Mouse (Mus musculus) liver, adult 2 months (tissue): Measurements from ENCODE around the gene Sec16b. TPM values are rescaled to one million over a fixed set of nuclear protein-coding genes. Genes with fewer than 3 reads are reported as not detected.

Source experiments
- DNase-seq: peaks from one replicate; pipeline ENCODE4 v3.0.0-alpha.2; 2011; ENCODE audit warnings: low read depth, low spot score; ENCODE audit errors: extremely low read depth
- H3K27ac ChIP-seq: fragments of 200-500 bp; replicated peaks from 2 replicates; pipeline ENCODE4 v1.5.1; 2012; ENCODE audit warnings: low read depth, mild to moderate bottlenecking, control low read depth, inconsistent platforms, low read length; ENCODE audit not compliant: insufficient read depth
- H3K27me3 ChIP-seq: fragments of 200-500 bp; 2 replicates; pipeline ENCODE4 v1.6.1; 2012; ENCODE audit warnings: mild to moderate bottlenecking, moderate library complexity, low read length, inconsistent platforms; ENCODE audit not compliant: control insufficient read depth, insufficient read depth
- H3K36me3 ChIP-seq: fragments of 200-500 bp; 2 replicates; pipeline ENCODE4 v1.6.1; 2012; ENCODE audit warnings: low read length, inconsistent platforms; ENCODE audit not compliant: control insufficient read depth, insufficient read depth
- H3K4me1 ChIP-seq: fragments of 200-500 bp; 2 replicates; pipeline ENCODE4 v1.6.1; 2011; ENCODE audit warnings: low read length; ENCODE audit not compliant: control insufficient read depth, insufficient read depth
- H3K4me3 ChIP-seq: fragments of 200-500 bp; 2 replicates; pipeline ENCODE4 v1.5.1; 2011; ENCODE audit warnings: low read depth, mild to moderate bottlenecking, control low read depth, low read length, moderate library complexity; ENCODE audit not compliant: insufficient read depth
- H3K79me2 ChIP-seq: fragments of 200-500 bp; 2 replicates; pipeline ENCODE4 v1.6.1; 2012; ENCODE audit warnings: inconsistent platforms, mild to moderate bottlenecking, low read length, moderate library complexity; ENCODE audit not compliant: control insufficient read depth, insufficient read depth
- H3K9ac ChIP-seq: fragments of 200-500 bp; 2 replicates; pipeline ENCODE4 v1.6.1; 2012; ENCODE audit warnings: low read depth, mild to moderate bottlenecking, control low read depth, inconsistent platforms, low read length
- CTCF ChIP-seq: fragments of 200-500 bp; IDR thresholded peaks from 2 replicates; pipeline ENCODE4 v1.5.1; 2011; ENCODE audit warnings: low read depth, low read length, control low read depth
- POLR2A ChIP-seq: fragments of 200-500 bp; IDR thresholded peaks from 2 replicates; pipeline ENCODE4 v1.6.1; 2011; ENCODE audit warnings: low read length, control low read depth; ENCODE audit not compliant: insufficient read depth; ENCODE audit errors: extremely low read depth
- WGBS: fragments of 180-500 bp; shearing (Covaris S2); methylation state at CpG from one replicate; pipeline ENCODE4 v1.1.7; 2018; 5-methylcytosine and 5-hydroxymethylcytosine counted together
- polyA plus RNA-seq: library from polyadenylated mRNA; depleted of rRNA; stranded (reverse); fragments of >200 nt; gene quantifications from 2 replicates; pipeline ENCODE4 v1.2.3, GENCODE M21; 2012
- total RNA-seq: library from RNA; depleted of rRNA; stranded (reverse); fragments of >200 nt; gene quantifications from 2 replicates; pipeline ENCODE4 v1.2.3, GENCODE M21; 2014

Sec16b gene
- total and polyA plus RNA-seq, 2 experiments, result 47.4 to 52.2 TPM

DNA sequence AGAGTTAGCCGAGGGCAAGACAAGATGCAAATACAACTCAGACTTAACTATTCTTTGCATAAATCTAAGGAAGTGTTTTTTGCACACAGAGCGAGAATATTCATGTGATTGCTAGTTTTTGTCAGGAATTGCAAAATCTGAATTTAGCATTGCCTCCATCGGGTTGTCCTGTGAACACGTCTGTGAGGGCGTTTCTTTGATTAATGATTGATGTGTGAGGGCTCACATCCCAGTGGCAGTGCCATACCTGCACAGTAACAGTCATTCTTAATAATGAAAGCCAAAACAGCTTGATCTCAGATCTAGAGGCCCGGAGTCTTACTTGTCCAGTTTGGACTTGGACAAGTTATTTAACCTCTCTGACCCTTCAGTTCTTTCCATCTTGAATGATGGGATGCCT is 3.5 kb upstream of the Sec16b start:
- peaks cover 4% of the 10 kb centered on the region; the same call in 1 of the 2 replicates for H3K4me1 ChIP-seq
- DNase-seq, result peak; percentile 91
- no peaks in the 10 kb centered on the region for H3K27me3 ChIP-seq
- no peaks in the 10 kb centered on the region; the same call in 1 of the 2 replicates for H3K79me2 ChIP-seq
- H3K4me3 ChIP-seq, result no peak overlapping the region
- TF ChIP-seq POLR2A, result no peak
- no peak for TF ChIP-seq CTCF
- H3K9ac ChIP-seq, result no peak overlapping the region
- 23% methylated on average over 6 of the region's 6 CpGs for WGBS
- no peak overlapping the region for H3K27ac ChIP-seq
- no peaks in the 10 kb centered on the region for H3K36me3 ChIP-seq

- WGBS, result 26% methylated on average over 4 of the region's 4 CpGs
- Histone ChIP-seq H3K4me3 (no peak overlapping the region), H3K27ac (no peak overlapping the region), H3K36me3 (no peaks in the 10 kb centered on the region), H3K79me2 (no peaks in the 10 kb centered on the region), H3K4me1 (peaks cover 4% of the 10 kb centered on the region; the same call in 1 of the 2 replicates), H3K9ac (no peak overlapping the region), H3K27me3 (no peaks in the 10 kb centered on the region)
- peak; percentile 90 for DNase-seq
- TF ChIP-seq CTCF (no peak), POLR2A (no peak)
Observed at GRCm38 (mm10) chr1:157506995-157507595, 567 bp downstream of the Sec16b start.

- WGBS, result 37% methylated on average over 5 of the region's 5 CpGs
- no peak overlapping the region for H3K9ac ChIP-seq
- TF ChIP-seq POLR2A (no peak), CTCF (no peak)
- H3K79me2 ChIP-seq, result no peaks in the 10 kb centered on the region
- no peak overlapping the region for H3K27ac ChIP-seq
- no peaks in the 10 kb centered on the region for H3K36me3 ChIP-seq
- no peak overlapping the region for H3K4me3 ChIP-seq
- DNase-seq, result peak; percentile 69
- no peaks in the 10 kb centered on the region for H3K27me3 ChIP-seq
- H3K4me1 ChIP-seq, result peaks cover 3% of the 10 kb centered on the region; the same call in 1 of the 2 replicates
Observed at GRCm38 (mm10) chr1:157507814-157508213, 1.3 kb downstream of the Sec16b start.

GRCm38 (mm10) chr1:157512690-157513448 is 6.3 kb downstream of the Sec16b start:
- Histone ChIP-seq H3K36me3 (no peaks in the 10 kb centered on the region), H3K9ac (no peak overlapping the region), H3K27me3 (no peaks in the 10 kb centered on the region), H3K4me1 (no peaks in the 10 kb centered on the region; the same call in 1 of the 2 replicates), H3K4me3 (no peak overlapping the region), H3K27ac (no peak overlapping the region), H3K79me2 (no peaks in the 10 kb centered on the region)
- TF ChIP-seq POLR2A (no peak), CTCF (no peak)
- WGBS, result 50% methylated on average over 11 of the region's 11 CpGs
- no peak for DNase-seq

- Histone ChIP-seq H3K27ac (no peak overlapping the region), H3K79me2 (no peaks in the 10 kb centered on the region), H3K4me3 (no peak overlapping the region), H3K9ac (no peak overlapping the region), H3K4me1 (peaks cover 2% of the 10 kb centered on the region; the same call in 1 of the 2 replicates), H3K36me3 (no peaks in the 10 kb centered on the region), H3K27me3 (no peaks in the 10 kb centered on the region)
- DNase-seq, result no peak
- TF ChIP-seq POLR2A, result no peak
- no peak for TF ChIP-seq CTCF
- WGBS, result 68% methylated on average over 9 of the region's 9 CpGs
Observed at GRCm38 (mm10) chr1:157513559-157513958, 7.0 kb downstream of the Sec16b start.

GRCm38 (mm10) chr1:157514298-157514697 is 7.8 kb downstream of the Sec16b start:
- WGBS, result 79% methylated on average over 4 of the region's 4 CpGs

More at GRCm38 (mm10) chr1:157514298-157514697, 7.8 kb downstream of the Sec16b start:
- peaks cover 2% of the 10 kb centered on the region; the same call in 1 of the 2 replicates for H3K4me1 ChIP-seq
- H3K9ac ChIP-seq, result no peak overlapping the region
- no peaks in the 10 kb centered on the region for H3K36me3 ChIP-seq
- no peaks in the 10 kb centered on the region for H3K79me2 ChIP-seq
- no peak for DNase-seq
- H3K27ac ChIP-seq, result no peak overlapping the region
- H3K4me3 ChIP-seq, result no peak overlapping the region
- H3K27me3 ChIP-seq, result no peaks in the 10 kb centered on the region
- TF ChIP-seq POLR2A (no peak), CTCF (no peak)
